Mouse (Mus musculus) brown adipose tissue, adult 24 weeks (tissue): ENCODE results near the gene Sf3b5. TPM values are rescaled to one million over a fixed set of nuclear protein-coding genes. Genes with fewer than 3 reads are reported as not detected.

ENCODE experiments used
- H3K27ac ChIP-seq: fragments of 200-500 bp; replicated peaks from 2 replicates; pipeline ENCODE4 v1.5.1; 2012; ENCODE audit warnings: low read depth, mild to moderate bottlenecking, low read length
- H3K4me1 ChIP-seq: fragments of 200-500 bp; 2 replicates; pipeline ENCODE4 v1.6.1; 2012; ENCODE audit warnings: low read length, mixed read lengths; ENCODE audit not compliant: control insufficient read depth, insufficient read depth, insufficient read length
- H3K4me3 ChIP-seq: fragments of 200-500 bp; 2 replicates; pipeline ENCODE4 v1.5.1; 2012; ENCODE audit warnings: low read depth, mild to moderate bottlenecking, low read length, moderate library complexity; ENCODE audit not compliant: insufficient read depth
- polyA plus RNA-seq: library from polyadenylated mRNA; stranded (reverse); fragments of >200 nt; gene quantifications from 2 replicates; pipeline ENCODE4 v1.2.4, GENCODE M21; 2012; ENCODE audit not compliant: missing spikeins, insufficient read depth, insufficient read length

Sf3b5 gene
- polyA plus RNA-seq, 1 experiment: 12.4 TPM

GRCm38 (mm10) chr10:13028215-13028614, 23.1 kb downstream of the Sf3b5 start:
- Histone ChIP-seq H3K4me3 (no peak overlapping the region), H3K27ac (no peak overlapping the region), H3K4me1 (no peaks in the 10 kb centered on the region)

- Histone ChIP-seq H3K4me3 (no peak overlapping the region), H3K4me1 (no peaks in the 10 kb centered on the region)
Measured at GRCm38 (mm10) chr10:13029416-13029815, 24.3 kb downstream of the Sf3b5 start.

GRCm38 (mm10) chr10:13035270-13035669, 30.1 kb downstream of the Sf3b5 start:
- no peak overlapping the region for H3K4me3 ChIP-seq
- no peak overlapping the region for H3K27ac ChIP-seq
- no peaks in the 10 kb centered on the region for H3K4me1 ChIP-seq

More at GRCm38 (mm10) chr10:13029416-13029815, 24.3 kb downstream of the Sf3b5 start:
- H3K27ac ChIP-seq: no peak overlapping the region

GRCm38 (mm10) chr10:13039637-13040174, 34.6 kb downstream of the Sf3b5 start:
- Histone ChIP-seq H3K4me3 (no peak overlapping the region), H3K27ac (no peak overlapping the region), H3K4me1 (no peaks in the 10 kb centered on the region)

GRCm38 (mm10) chr10:13044659-13045058, 39.5 kb downstream of the Sf3b5 start:
- Histone ChIP-seq H3K27ac (no peak overlapping the region), H3K4me3 (no peak overlapping the region), H3K4me1 (no peaks in the 10 kb centered on the region)

GRCm38 (mm10) chr10:13047816-13048215, 42.7 kb downstream of the Sf3b5 start:
- Histone ChIP-seq H3K27ac (no peak overlapping the region), H3K4me1 (no peaks in the 10 kb centered on the region), H3K4me3 (no peak overlapping the region)

- H3K27ac ChIP-seq: no peak overlapping the region
- no peaks in the 10 kb centered on the region for H3K4me1 ChIP-seq
- H3K4me3 ChIP-seq: no peak overlapping the region
Measured at GRCm38 (mm10) chr10:13056863-13057381, 51.8 kb downstream of the Sf3b5 start.

Other genes with a start within 250 kb of the Sf3b5 start
- 27.9 and 42.7 TPM in 2 replicates for gene Utrn, start 136.0 kb upstream of the Sf3b5 start, polyA plus RNA-seq
- gene Stx11, start 41.0 kb upstream of the Sf3b5 start, polyA plus RNA-seq: 0.99 and 1.0 TPM in 2 replicates
- 1.4 and 3.1 TPM in 2 replicates for gene Plagl1, start 55.2 kb downstream of the Sf3b5 start, polyA plus RNA-seq
- not detected in 2 replicates for gene Zc2hc1b, start 172.7 kb downstream of the Sf3b5 start, polyA plus RNA-seq
- gene Ltv1, start 187.8 kb downstream of the Sf3b5 start, polyA plus RNA-seq: 12.1 and 13.1 TPM in 2 replicates